Mouse (Mus musculus) layer of hippocampus, adult 9-10 months (tissue): Measurements from ENCODE around the gene Plekhg6.

Source experiments
- DNase-seq: peaks from one replicate; pipeline ENCODE4 v3.0.0; 2022; ENCODE audit warnings: low spot score

The Plekhg6 gene

DNA sequence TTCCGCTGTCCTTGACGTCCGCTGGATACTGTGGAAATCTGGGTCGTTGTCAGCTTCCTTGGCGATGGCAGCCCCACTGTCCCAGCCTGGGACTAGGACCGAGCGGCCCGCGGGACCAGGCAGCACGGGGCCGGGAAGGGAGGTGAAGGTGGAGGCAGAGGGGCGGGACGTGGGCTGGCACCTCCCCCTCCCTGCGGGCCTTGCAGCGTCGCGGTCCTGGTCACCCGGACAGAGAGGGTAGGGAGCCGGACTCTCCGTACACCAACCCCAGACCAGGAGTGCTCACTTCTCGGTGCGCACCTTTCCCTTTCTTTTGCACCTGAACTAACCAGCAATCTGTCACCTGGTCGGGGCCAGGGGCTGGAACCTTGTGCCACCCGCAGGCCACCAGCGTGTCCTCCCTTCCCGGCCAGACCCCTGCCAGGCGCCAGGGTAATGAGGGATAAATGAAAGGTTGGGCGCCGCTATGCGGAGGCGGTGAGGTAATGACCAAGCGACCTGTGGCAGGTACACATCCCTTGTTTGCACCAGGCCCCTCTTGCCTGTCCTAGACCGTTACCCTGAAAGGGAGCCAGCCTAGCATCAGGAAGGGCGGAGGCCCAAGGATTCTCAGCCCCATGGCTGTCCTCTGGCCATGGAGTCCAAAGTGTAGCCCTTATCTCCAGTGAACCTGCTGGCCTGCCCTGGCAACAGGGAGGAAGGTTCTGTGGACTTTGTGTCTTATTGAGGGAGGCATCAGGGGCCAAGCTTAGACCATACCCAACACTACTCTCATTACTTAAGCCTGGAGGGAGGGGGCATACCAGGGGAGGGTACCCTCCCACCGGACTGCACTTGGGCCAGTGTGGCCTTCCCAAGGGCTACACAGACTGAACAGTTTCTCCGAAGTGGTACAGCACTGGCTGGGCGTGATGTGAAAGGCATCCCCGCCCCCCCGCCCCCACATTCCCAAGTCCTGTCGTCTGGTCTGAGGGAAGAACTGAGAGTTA, at the start of gene Plekhg6:
Gene Plekhg6 (minus strand): TSS at position 422 of the 989 bp plus-strand sequence.
- DNase-seq = no peak

- no peak for DNase-seq
These were observed 49.1 kb upstream of the Plekhg6 start for GRCm38 (mm10) chr6:125429741-125430140.

- DNase-seq = peak; percentile 81
These were observed 46.1 kb upstream of the Plekhg6 start for GRCm38 (mm10) chr6:125426383-125427360.

DNA sequence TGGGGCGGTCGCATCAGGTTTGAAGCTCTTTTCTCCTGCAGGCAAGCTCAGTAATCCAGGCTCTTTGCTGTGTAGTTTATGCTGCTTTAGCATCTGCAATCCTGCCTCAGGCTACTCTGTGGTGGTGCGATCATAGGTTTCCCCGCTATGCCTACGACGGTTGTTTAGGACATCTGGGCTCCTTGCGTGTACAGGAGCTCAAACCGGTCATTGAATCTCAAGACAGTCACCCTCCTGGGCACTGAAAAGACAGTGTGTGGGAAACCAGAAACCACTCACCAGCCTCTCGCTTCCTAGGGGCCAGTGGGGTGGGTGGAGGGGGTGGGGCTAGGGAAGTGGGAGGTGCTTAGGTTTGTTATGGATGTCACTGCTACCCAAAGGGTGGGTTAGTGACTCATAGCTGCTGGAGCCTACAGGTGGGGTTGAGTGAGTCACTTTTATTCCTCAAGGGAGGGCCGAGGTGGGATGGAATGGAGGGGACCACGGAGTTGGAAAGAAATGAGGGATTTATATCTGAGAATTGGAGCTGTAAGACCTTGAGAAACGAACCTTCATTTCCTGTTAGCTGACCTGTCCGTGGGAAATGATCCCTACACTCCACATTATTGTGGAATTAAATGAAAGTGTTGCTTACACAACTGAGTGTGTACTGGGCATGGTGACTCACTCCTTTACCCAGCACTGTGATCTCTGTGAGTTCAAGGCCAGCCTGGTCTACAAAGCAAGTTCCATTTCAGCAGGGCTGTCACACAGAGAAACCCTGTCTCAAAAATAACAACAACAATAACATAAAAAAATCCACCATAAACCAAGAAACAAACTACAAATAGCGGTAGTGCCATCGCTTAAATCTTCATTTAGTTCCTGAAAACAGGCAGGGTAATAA, 44.9 kb upstream of the Plekhg6 start:
- DNase-seq = no peak

DNA sequence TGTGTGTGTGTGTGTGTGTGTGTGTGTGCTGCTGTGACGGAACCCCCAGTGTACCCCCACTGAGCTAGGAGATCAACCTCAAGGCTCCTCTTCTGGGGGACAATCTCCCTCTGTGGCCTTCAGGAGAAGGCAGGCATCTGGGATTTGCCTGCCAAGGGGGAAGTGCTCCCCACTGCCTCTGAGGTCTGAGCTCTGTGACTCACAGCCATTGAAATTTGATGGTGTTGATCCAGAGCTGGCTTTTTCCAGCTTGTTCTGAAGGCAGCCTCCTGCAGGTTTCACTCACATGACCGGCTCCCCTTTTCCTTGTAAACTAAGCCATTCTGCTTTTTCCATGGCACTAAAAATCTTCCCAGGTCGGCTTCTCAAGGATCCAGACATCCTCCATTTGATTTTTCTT, 43.6 kb upstream of the Plekhg6 start:
- DNase-seq = no peak

DNA sequence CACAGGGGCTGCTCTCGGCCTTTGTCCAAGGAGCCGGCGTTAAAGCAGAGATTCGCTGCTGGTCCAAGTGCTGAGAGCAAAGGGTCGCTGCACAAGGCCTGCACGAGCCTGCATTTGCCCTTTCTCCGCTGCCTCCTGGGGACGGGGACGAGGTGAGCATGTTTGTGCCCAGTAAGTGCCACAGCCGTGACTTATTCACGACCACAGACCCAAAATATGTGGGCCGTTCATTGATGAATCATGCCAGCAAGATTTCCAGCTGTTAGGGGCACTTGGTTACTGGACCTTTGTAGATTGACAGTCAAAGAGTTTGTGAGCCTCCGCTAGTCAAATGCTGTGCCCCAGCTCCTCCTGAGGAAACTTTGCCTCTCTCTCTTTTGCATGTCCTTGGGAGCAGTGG, 42.9 kb upstream of the Plekhg6 start:
- DNase-seq = no peak

DNA sequence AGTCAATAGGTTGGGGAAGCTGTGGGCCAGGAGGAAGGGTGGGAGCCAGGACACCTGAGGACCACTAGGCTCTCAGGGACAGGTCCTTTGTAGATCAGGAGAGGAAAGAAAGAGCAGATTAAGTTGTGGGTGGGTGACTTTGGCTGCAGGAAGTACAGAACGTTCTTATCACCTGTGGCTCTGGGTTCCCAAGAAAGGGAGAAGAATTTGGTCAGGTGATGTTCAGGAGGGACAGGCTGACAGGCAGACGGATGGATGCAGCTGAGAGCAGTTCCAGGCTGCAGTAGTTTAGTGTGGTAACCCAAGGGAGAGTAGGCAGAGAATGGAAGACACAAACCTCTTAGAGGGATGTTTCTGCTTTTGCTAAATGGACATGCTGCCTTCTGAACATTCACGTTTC, 42.5 kb upstream of the Plekhg6 start:
- no peak for DNase-seq

GRCm38 (mm10) chr6:125422051-125422822, 41.6 kb upstream of the Plekhg6 start:
- no peak for DNase-seq

DNA sequence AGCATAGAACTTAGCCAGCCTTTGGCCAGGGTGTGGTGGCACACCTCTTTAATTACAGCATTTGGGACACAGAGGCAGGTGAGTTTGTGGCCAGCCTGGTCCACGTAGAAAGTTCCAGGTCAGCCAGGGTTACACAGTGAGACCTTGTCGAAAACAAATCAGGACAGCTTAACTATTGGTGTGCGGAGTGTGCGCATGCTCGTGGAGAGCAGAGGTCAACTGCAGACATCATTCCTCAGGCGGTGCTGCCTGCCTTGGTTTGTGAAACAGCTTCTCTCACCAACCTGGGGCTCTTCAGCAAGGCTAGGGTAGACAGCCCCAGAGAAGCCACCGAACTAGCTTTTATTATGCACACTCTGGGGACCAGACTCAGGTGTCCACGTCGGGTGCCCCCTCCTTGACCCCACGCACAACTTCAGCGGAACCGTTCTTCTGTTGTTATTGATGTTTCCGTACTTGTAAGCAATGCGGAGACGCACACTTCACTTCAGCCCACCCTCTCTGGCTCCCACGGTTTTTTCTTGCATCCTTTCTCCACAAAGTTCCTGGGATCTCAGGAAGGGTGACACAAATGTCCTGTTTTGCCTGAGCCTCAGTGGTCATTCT, 40.0 kb upstream of the Plekhg6 start:
- DNase-seq = no peak

- DNase-seq = peak; percentile 56
These were observed 38.2 kb upstream of the Plekhg6 start for GRCm38 (mm10) chr6:125418744-125419143.

GRCm38 (mm10) chr6:125413326-125413725, 32.7 kb upstream of the Plekhg6 start:
- no peak for DNase-seq

DNA sequence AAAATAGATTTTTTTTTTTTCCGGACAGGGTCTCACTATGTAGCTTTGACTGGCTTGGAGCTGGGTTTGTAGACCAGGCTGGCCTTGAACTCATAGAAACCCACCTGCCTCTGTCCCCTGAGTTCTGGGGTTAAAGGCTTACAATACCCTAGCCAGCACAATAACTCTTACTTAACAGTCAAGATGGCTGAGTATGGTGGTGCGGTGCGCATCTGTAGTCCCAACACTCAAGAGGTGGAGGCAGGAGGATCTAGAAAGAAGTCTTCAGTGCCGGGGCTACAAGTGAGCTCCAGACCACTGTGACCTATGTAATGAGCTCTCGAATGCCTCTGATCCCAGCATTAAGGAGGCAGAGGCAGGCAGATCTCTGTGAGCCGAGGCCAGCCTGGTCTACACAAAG, 31.1 kb upstream of the Plekhg6 start:
- no peak for DNase-seq

DNA sequence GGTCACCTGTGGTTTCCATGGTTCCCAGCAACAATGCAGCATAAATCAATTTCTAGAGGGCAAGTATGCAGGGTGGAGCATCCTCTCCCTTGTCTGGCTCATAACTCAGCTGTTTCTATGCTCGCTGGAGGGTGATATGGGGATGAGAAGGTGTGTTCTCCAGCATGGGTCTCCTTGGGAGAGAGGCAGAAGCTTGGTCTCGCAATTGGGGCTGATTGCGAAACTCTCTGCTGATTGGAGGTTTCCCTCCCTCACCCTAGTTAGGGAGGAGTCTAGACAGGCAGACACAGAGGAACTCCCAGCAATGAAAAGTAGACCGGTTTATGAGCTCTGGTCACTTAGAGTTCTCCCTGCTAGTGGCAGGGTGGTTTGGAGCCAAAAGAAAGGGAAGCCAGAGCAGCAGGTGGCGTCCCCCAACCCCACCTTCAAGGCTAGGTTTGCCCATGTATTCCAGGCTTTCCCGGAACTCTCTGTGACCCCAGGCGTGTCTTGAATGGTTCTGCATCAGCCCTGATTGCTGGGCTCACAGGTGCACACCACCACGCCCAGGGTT, 30.5 kb upstream of the Plekhg6 start:
- DNase-seq = no peak

- DNase-seq = no peak
These were observed 30.0 kb upstream of the Plekhg6 start for GRCm38 (mm10) chr6:125410551-125410950.

- no peak for DNase-seq
These were observed 27.1 kb upstream of the Plekhg6 start for GRCm38 (mm10) chr6:125407657-125408056.

DNA sequence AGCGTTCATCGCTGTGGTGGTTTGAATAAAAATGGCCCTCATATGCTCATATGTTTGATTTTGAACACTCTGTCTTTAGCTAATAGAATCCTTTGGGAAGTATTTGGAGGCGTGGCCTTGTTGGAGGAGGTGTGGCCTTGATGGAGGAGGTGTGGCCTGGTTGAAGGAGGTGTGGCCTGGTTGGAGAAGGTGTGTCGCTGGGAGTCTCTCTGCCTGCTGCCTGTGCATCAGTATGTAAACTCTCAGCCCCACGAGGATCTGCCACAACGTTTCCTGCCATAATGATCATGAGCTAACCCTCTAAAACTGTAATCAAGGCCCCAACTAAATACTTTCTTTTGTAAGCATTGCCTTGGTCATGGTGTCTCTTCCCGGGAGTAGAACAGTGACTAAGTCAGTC, 26.6 kb upstream of the Plekhg6 start:
- no peak for DNase-seq

DNA sequence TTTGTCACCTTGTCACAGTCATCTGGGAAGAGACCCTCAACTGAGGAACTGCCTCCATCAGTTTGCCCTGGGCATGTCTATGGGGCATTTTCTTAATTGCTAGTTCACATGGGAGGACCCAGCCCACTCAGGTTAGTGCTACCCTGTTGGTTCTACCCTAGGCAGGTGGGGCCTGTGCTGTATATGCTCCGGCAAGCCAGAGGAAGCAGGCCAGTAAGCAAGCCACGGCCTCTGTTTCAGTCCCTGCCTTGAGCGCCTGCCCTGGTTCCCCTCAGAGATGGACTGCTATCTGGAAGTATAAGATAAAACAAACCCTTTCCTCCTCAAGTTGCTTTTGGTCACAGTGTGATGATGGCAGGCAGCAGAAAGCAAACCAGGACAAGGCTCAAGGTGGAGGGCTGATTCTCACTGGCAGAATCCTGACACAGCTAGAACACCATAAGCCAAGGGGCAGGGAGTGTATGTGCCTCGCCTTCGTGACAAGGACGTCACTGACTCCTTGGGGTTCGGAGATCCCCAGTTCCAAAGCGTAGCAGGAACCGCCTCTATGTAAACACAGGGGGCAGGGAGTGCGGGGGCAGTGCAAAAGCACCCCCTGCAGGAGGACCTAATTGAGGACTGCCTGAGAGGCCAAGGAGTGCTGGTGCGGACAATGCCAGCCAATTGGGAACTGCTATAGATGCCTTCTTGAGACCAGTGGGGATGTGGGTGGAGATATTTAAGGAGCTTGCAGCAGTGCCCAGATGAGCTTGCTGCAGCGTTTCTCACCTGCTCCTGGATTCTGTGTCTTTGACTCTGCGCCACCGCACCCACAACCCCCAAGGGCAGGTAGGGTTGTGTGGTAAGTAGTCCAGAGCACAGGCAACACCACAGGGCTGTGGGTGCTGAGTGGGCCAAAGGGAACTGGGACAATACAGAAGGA, 25.1 kb upstream of the Plekhg6 start:
- DNase-seq = no peak

DNA sequence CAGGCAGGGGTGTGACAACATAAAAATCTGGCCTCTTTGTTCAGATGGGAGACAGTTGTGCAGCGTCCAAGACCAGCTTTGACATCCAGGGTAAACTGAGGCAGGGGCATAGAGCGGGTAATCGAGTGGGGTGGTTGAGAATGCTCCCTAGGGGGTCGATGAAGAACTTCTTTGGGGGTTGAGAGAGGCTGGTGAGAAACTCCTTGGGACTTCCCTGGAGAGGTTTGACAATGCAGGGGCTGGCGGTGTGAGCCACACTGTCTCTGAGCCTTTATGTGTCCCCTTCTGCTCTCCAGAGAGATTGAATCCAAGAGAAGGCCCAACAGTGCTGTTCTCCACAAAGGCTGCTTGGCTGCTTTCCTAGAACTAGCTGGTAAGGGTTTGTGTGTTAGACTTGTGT, 9.3 kb upstream of the Plekhg6 start:
- DNase-seq = no peak

DNA sequence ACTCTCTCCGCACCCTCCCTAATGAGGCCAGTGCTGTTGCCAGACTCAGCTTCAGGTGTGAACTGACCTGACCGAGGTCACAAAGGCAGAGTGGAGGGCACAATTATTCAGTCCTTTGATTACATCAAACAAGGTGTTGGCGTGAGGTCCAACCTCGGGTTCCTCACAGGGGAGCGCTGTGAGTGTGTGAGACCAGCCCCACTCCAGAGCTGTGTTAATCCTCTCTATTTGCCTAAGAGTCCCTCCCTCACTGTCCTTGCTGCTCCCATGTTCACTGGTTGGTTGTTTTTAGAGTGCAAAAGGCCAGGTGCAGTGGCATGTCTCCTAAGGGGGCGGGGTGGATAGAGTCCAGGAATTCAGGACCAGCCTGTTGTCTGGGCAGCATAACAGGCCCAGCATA, 5.5 kb upstream of the Plekhg6 start:
- no peak for DNase-seq
